Mouse (Mus musculus): Measurements from ENCODE around the gene Rasgef1b. TPM values are rescaled to one million over a fixed set of nuclear protein-coding genes. Genes with fewer than 3 reads are reported as not detected.

Rasgef1b gene
- total and polyA plus RNA-seq, 2 experiments: 4.0 to 20.4 TPM

GRCm38 (mm10) chr5:99753368-99753767 is 24.5 kb upstream of the Rasgef1b start:
- no peak overlapping the region for H3K27ac ChIP-seq (replicated peaks; ENCODE audit: insufficient read depth, low read depth, low read length)
- H3K4me3 ChIP-seq (ENCODE audit: insufficient read depth, low read depth, low read length): no peak overlapping the region
- no peak for TF ChIP-seq POLR2A (IDR thresholded peaks at IDR 0.05; ENCODE audit: extremely low read depth, insufficient read depth, low read length)
- DNase-seq (ENCODE audit: extremely low read depth, low read depth, low spot score): no peak
- H3K79me2 ChIP-seq (ENCODE audit: control insufficient read depth, insufficient read depth, low read length): no peaks in the 10 kb centered on the region
- H3K4me1 ChIP-seq (ENCODE audit: control insufficient read depth, insufficient read depth, low read length): no peaks in the 10 kb centered on the region
- H3K9ac ChIP-seq (ENCODE audit: low read depth, low read length): no peak overlapping the region
- H3K27me3 ChIP-seq (ENCODE audit: control insufficient read depth, insufficient read depth, low read length): no peaks in the 10 kb centered on the region
- whole genome bisulfite sequencing: 61% methylated on average over 13 of the region's 13 CpGs
- no peaks in the 10 kb centered on the region for H3K36me3 ChIP-seq (ENCODE audit: control insufficient read depth, insufficient read depth, low read length)

DNA sequence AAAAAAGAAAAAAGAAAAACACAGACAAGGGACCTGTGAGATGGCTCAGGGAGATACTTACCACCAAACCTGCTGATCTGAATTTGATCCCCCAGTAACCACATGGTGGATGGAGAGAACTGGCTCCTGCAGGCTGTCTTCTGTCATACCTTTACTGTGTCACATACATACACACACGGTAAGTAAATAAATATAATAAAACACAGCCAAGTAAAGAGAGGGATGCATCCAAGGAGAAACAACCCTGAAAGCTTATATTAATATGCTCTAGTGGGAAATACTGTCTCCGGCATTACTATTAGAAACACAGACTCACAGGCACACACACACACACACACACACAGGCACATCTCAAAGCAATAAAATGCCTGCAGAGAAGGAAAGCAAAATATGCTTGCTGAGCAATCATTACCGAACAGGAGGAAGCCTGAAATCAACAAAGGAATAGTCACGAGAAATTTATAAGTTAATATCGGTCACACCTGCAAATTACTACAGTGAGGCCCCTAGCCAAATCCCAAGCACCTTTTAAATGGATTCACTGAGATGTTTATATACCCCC is 23.9 kb upstream of the Rasgef1b start:
- Histone ChIP-seq H3K9ac (ENCODE audit: low read depth, low read length) (no peak overlapping the region), H3K4me1 (ENCODE audit: control insufficient read depth, insufficient read depth, low read length) (no peaks in the 10 kb centered on the region), H3K27ac (replicated peaks; ENCODE audit: insufficient read depth, low read depth, low read length) (no peak overlapping the region), H3K4me3 (ENCODE audit: insufficient read depth, low read depth, low read length) (no peak overlapping the region), H3K79me2 (ENCODE audit: control insufficient read depth, insufficient read depth, low read length) (no peaks in the 10 kb centered on the region), H3K27me3 (ENCODE audit: control insufficient read depth, insufficient read depth, low read length) (no peaks in the 10 kb centered on the region), H3K36me3 (ENCODE audit: control insufficient read depth, insufficient read depth, low read length) (no peaks in the 10 kb centered on the region)
- WGBS: 73% methylated on average over 5 of the region's 5 CpGs
- DNase-seq (ENCODE audit: extremely low read depth, low read depth, low spot score): no peak
- TF ChIP-seq CTCF (IDR thresholded peaks at IDR 0.05; ENCODE audit: low read depth, low read length) (no peak), POLR2A (IDR thresholded peaks at IDR 0.05; ENCODE audit: extremely low read depth, insufficient read depth, low read length) (no peak)

- H3K79me2 ChIP-seq (ENCODE audit: control insufficient read depth, insufficient read depth, low read length): no peaks in the 10 kb centered on the region
- H3K4me3 ChIP-seq (ENCODE audit: insufficient read depth, low read depth, low read length): no peak overlapping the region
- WGBS: 88% methylated on average over 10 of the region's 10 CpGs
- H3K4me1 ChIP-seq (ENCODE audit: control insufficient read depth, insufficient read depth, low read length): no peaks in the 10 kb centered on the region
- DNase-seq (ENCODE audit: extremely low read depth, low read depth, low spot score): no peak
- no peaks in the 10 kb centered on the region for H3K36me3 ChIP-seq (ENCODE audit: control insufficient read depth, insufficient read depth, low read length)
- no peak overlapping the region for H3K9ac ChIP-seq (ENCODE audit: low read depth, low read length)
- no peaks in the 10 kb centered on the region for H3K27me3 ChIP-seq (ENCODE audit: control insufficient read depth, insufficient read depth, low read length)
- H3K27ac ChIP-seq (replicated peaks; ENCODE audit: insufficient read depth, low read depth, low read length): no peak overlapping the region
- TF ChIP-seq CTCF (IDR thresholded peaks at IDR 0.05; ENCODE audit: low read depth, low read length) (no peak), POLR2A (IDR thresholded peaks at IDR 0.05; ENCODE audit: extremely low read depth, insufficient read depth, low read length) (no peak)
These were observed 19.6 kb upstream of the Rasgef1b start for GRCm38 (mm10) chr5:99748417-99748816.

DNA sequence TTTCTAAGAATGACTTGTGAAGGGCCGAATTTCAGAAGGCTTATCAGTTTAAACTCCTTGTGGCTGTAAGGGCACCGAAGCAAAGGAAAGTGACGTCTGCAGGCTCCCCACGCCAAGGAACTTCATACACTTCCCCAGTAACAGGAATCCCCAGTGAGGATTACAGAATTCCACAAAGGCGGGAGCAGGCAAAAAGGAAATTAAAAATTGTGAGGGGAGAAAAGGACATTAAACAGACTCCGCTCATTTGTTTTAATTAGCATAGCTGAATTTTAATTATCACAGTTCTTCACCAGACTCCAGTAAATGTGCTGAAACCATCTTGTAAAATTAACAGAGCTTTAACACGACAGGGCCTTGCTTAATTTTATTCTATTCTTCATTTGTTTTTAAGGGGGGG is 17.2 kb upstream of the Rasgef1b start:
- Histone ChIP-seq H3K27ac (replicated peaks; ENCODE audit: insufficient read depth, low read depth, low read length) (no peak overlapping the region), H3K9ac (ENCODE audit: low read depth, low read length) (no peak overlapping the region), H3K4me1 (ENCODE audit: control insufficient read depth, insufficient read depth, low read length) (no peaks in the 10 kb centered on the region), H3K27me3 (ENCODE audit: control insufficient read depth, insufficient read depth, low read length) (peaks cover 3% of the 10 kb centered on the region; the same call in 1 of the 2 replicates), H3K36me3 (ENCODE audit: control insufficient read depth, insufficient read depth, low read length) (no peaks in the 10 kb centered on the region), H3K79me2 (ENCODE audit: control insufficient read depth, insufficient read depth, low read length) (no peaks in the 10 kb centered on the region), H3K4me3 (ENCODE audit: insufficient read depth, low read depth, low read length) (no peak overlapping the region)
- no peak for DNase-seq (ENCODE audit: extremely low read depth, low read depth, low spot score)
- no peak for TF ChIP-seq CTCF (IDR thresholded peaks at IDR 0.05; ENCODE audit: low read depth, low read length)
- no peak for TF ChIP-seq POLR2A (IDR thresholded peaks at IDR 0.05; ENCODE audit: extremely low read depth, insufficient read depth, low read length)
- 66% methylated on average over 7 of the region's 7 CpGs for WGBS

DNA sequence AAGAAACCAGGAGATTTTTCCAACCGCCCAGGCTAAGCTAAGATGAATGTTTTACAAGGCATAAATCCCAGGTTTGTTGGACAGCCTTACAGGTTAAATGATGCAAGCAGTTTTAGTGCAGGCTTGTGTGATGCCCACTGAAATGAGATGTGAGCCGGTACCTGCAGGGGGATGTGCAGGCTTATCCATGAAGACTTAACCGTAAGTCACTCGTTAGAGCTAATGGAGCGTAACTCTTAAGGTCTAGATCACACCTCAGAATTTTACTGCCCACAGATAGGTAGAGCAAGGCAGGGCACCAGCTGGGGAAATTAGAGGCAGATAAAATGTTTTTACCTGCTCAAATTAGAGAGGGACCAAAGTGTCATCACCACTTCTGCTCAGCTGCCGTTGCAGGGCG is 14.0 kb upstream of the Rasgef1b start:
- no peak for DNase-seq (ENCODE audit: extremely low read depth, low read depth, low spot score)
- H3K36me3 ChIP-seq (ENCODE audit: control insufficient read depth, insufficient read depth, low read length): no peaks in the 10 kb centered on the region
- H3K9ac ChIP-seq (ENCODE audit: low read depth, low read length): no peak overlapping the region
- H3K4me1 ChIP-seq (ENCODE audit: control insufficient read depth, insufficient read depth, low read length): no peaks in the 10 kb centered on the region
- no peak overlapping the region for H3K4me3 ChIP-seq (ENCODE audit: insufficient read depth, low read depth, low read length)
- peaks cover 6% of the 10 kb centered on the region; the same call in 1 of the 2 replicates for H3K27me3 ChIP-seq (ENCODE audit: control insufficient read depth, insufficient read depth, low read length)
- WGBS: 93% methylated on average over 7 of the region's 7 CpGs
- no peak overlapping the region for H3K27ac ChIP-seq (replicated peaks; ENCODE audit: insufficient read depth, low read depth, low read length)
- TF ChIP-seq CTCF (IDR thresholded peaks at IDR 0.05; ENCODE audit: low read depth, low read length) (no peak), POLR2A (IDR thresholded peaks at IDR 0.05; ENCODE audit: extremely low read depth, insufficient read depth, low read length) (no peak)
- no peaks in the 10 kb centered on the region for H3K79me2 ChIP-seq (ENCODE audit: control insufficient read depth, insufficient read depth, low read length)

DNA sequence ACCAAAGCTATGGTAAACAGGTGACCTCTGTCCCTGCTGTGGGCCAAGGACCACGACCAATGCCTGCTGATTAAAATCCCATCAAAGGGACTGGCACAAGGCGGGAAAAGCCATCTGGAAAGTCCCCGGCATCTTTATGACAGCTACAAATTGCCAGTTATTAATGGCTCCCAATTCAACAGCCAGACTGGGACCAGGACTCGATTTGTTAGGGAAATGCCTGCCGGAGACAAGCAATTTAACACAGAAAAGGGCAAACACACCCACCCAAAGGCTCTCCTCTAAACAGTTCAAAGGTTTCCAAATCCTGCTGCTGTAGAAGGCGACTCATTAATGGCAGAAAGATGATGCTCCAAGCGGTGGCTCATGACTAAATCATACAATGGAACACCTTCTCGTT is 13.2 kb upstream of the Rasgef1b start:
- no peak for TF ChIP-seq POLR2A (IDR thresholded peaks at IDR 0.05; ENCODE audit: extremely low read depth, insufficient read depth, low read length)
- TF ChIP-seq CTCF (IDR thresholded peaks at IDR 0.05; ENCODE audit: low read depth, low read length): no peak
- no peaks in the 10 kb centered on the region for H3K79me2 ChIP-seq (ENCODE audit: control insufficient read depth, insufficient read depth, low read length)
- no peak overlapping the region for H3K27ac ChIP-seq (replicated peaks; ENCODE audit: insufficient read depth, low read depth, low read length)
- no peaks in the 10 kb centered on the region for H3K36me3 ChIP-seq (ENCODE audit: control insufficient read depth, insufficient read depth, low read length)
- 64% methylated on average over 8 of the region's 8 CpGs for WGBS
- no peak overlapping the region for H3K4me3 ChIP-seq (ENCODE audit: insufficient read depth, low read depth, low read length)
- peaks cover 6% of the 10 kb centered on the region; the same call in 1 of the 2 replicates for H3K27me3 ChIP-seq (ENCODE audit: control insufficient read depth, insufficient read depth, low read length)
- no peak overlapping the region for H3K9ac ChIP-seq (ENCODE audit: low read depth, low read length)
- no peaks in the 10 kb centered on the region for H3K4me1 ChIP-seq (ENCODE audit: control insufficient read depth, insufficient read depth, low read length)
- DNase-seq (ENCODE audit: extremely low read depth, low read depth, low spot score): no peak

Data from liver, adult 2 months (tissue).